9 mouse cellular contexts compared by ENCODE assay signal in genomic region chr2:180569028-180569643, GRCm38 (mm10). TPM values are rescaled to one million over a fixed set of nuclear protein-coding genes. Genes with fewer than 3 reads are reported as not detected.
A peak's percentile ranks its signal among the peaks of the same experiment; 100 is the strongest.
DNase-seq lines count a peak whose midpoint lies in the region; ATAC-seq lines count a peak whose summit lies in the region.
"Had no signal": no experiment of that assay in that cellular context is flagged by ENCODE, and none has a peak within 500 bp of the region (broad histone marks: within the 10 kb centered on the region; RNA-seq: fewer than 3 reads in every experiment).

No protein-coding gene starts in this region.

- H3K36me3 ChIP-seq in forebrain, embryonic 12.5 days (replicated peaks): no peaks in the 10 kb centered on the region
- no peaks in the 10 kb centered on the region for H3K36me3 ChIP-seq in forebrain, embryonic 11.5 days (ENCODE audit: control insufficient read depth, insufficient read depth, low read length)
- no peaks in the 10 kb centered on the region for H3K36me3 ChIP-seq in forebrain, embryonic 16.5 days (ENCODE audit: control insufficient read depth, insufficient read depth)
- H3K36me3 ChIP-seq in neural tube, embryonic 15.5 days: no peaks in the 10 kb centered on the region
- H3K36me3 ChIP-seq: midbrain, embryonic 12.5 days had no signal

- peaks cover 18% of the 10 kb centered on the region for H3K27me3 ChIP-seq in forebrain, embryonic 12.5 days
- no peaks in the 10 kb centered on the region for H3K27me3 ChIP-seq in forebrain, embryonic 11.5 days (ENCODE audit: control insufficient read depth, insufficient read depth, low read length)
- H3K27me3 ChIP-seq in forebrain, embryonic 16.5 days (replicated peaks; ENCODE audit: control insufficient read depth, insufficient read depth, low read length): no peaks in the 10 kb centered on the region
- no peaks in the 10 kb centered on the region for H3K27me3 ChIP-seq in neural tube, embryonic 15.5 days (replicated peaks)

- H3K4me3 ChIP-seq in forebrain, embryonic 12.5 days (replicated peaks): no peak overlapping the region
- no peak overlapping the region for H3K4me3 ChIP-seq in forebrain, embryonic 11.5 days (ENCODE audit: low read depth, low read length)
- H3K4me3 ChIP-seq in forebrain, embryonic 16.5 days (replicated peaks; ENCODE audit: low read length): no peak overlapping the region
- no peak overlapping the region for H3K4me3 ChIP-seq in neural tube, embryonic 15.5 days (replicated peaks)
- H3K4me3 ChIP-seq: midbrain, embryonic 12.5 days had no signal

- peak; percentile 55; the same call in 1 of the 2 replicates for ATAC-seq in forebrain, embryonic 12.5 days (ENCODE audit: low FRiP score)
- ATAC-seq in forebrain, embryonic 11.5 days (replicated peaks; ENCODE audit: low FRiP score): no peak
- ATAC-seq in forebrain, embryonic 16.5 days: peak; percentile 72
- no peak for ATAC-seq in neural tube, embryonic 15.5 days (ENCODE audit: low FRiP score)

- DNase-seq in forebrain, embryonic 11.5 days (ENCODE audit: low spot score): no peak
- peak; percentile 31 for DNase-seq in 3T3-L1 (ENCODE audit: low read depth, low spot score)
- peak; percentile 70 for DNase-seq in kidney, adult 18-20 months
- DNase-seq in lung, postnatal 25 days (ENCODE audit: low spot score): peak; percentile 55
- no peak for DNase-seq in natural killer cell, adult 2 months (ENCODE audit: low spot score in 2 of 2)

- no peaks in the 10 kb centered on the region for H3K9me3 ChIP-seq in forebrain, embryonic 12.5 days
- H3K9me3 ChIP-seq in forebrain, embryonic 11.5 days (ENCODE audit: control insufficient read depth, low read length): no peaks in the 10 kb centered on the region
- no peaks in the 10 kb centered on the region for H3K9me3 ChIP-seq in forebrain, embryonic 16.5 days (ENCODE audit: control insufficient read depth, low read length)
- no peaks in the 10 kb centered on the region for H3K9me3 ChIP-seq in neural tube, embryonic 15.5 days (replicated peaks)
- H3K9me3 ChIP-seq: midbrain, embryonic 12.5 days had no signal

- H3K9ac ChIP-seq in forebrain, embryonic 12.5 days: no peak overlapping the region
- no peak overlapping the region for H3K9ac ChIP-seq in forebrain, embryonic 11.5 days (ENCODE audit: low read length)
- H3K9ac ChIP-seq in forebrain, embryonic 16.5 days (replicated peaks; ENCODE audit: low read depth, low read length): no peak overlapping the region
- H3K9ac ChIP-seq in neural tube, embryonic 15.5 days (replicated peaks): no peak overlapping the region
- H3K9ac ChIP-seq: midbrain, embryonic 12.5 days had no signal

- H3K4me1 ChIP-seq in forebrain, embryonic 12.5 days: peaks cover 11% of the 10 kb centered on the region
- no peaks in the 10 kb centered on the region for H3K4me1 ChIP-seq in forebrain, embryonic 11.5 days (replicated peaks; ENCODE audit: control insufficient read depth, insufficient read depth, low read length)
- H3K4me1 ChIP-seq in forebrain, embryonic 16.5 days (replicated peaks; ENCODE audit: control insufficient read depth, insufficient read depth, low read length): peaks cover 10% of the 10 kb centered on the region
- peaks cover 12% of the 10 kb centered on the region for H3K4me1 ChIP-seq in neural tube, embryonic 15.5 days

- H3K27ac ChIP-seq in forebrain, embryonic 12.5 days: no peak overlapping the region
- H3K27ac ChIP-seq in forebrain, embryonic 11.5 days (ENCODE audit: low read depth, low read length): no peak overlapping the region
- H3K27ac ChIP-seq in forebrain, embryonic 16.5 days (ENCODE audit: low read length): no peak overlapping the region
- no peak overlapping the region for H3K27ac ChIP-seq in neural tube, embryonic 15.5 days (replicated peaks)
- H3K27ac ChIP-seq: midbrain, embryonic 12.5 days had no signal

- H3K4me2 ChIP-seq in forebrain, embryonic 12.5 days: no peak overlapping the region
- H3K4me2 ChIP-seq in forebrain, embryonic 11.5 days (ENCODE audit: low read depth, low read length, severe bottlenecking): no peak overlapping the region
- H3K4me2 ChIP-seq in forebrain, embryonic 16.5 days (ENCODE audit: low read length): no peak overlapping the region
- no peak overlapping the region for H3K4me2 ChIP-seq in neural tube, embryonic 15.5 days
- H3K4me2 ChIP-seq: midbrain, embryonic 12.5 days had no signal

- 42% methylated on average over 3 of the region's 3 CpGs for WGBS in forebrain, embryonic 12.5 days
- 66% methylated on average over 3 of the region's 3 CpGs for WGBS in forebrain, embryonic 11.5 days
- WGBS in forebrain, embryonic 16.5 days: 21% methylated on average over 3 of the region's 3 CpGs
- WGBS in neural tube, embryonic 15.5 days: 40% methylated on average over 3 of the region's 3 CpGs

RNA-seq across cellular contexts. Expression of gene Mrgbp, which starts 12.0 kb away (rescaled TPM):
- 49.7 and 50.5 TPM in 2 replicates for polyA plus RNA-seq in forebrain, embryonic 12.5 days (2016; fragmentation: Nextera tagmentation; extraction: Ambion mirVana)
- 49.5 and 51.9 TPM in 2 replicates for polyA plus RNA-seq in forebrain, embryonic 11.5 days (2014; fragmentation: Nextera tagmentation; extraction: Ambion mirVana)
- 49.3 and 50.6 TPM in 2 replicates for polyA plus RNA-seq in forebrain, embryonic 16.5 days (2015; fragmentation: Nextera tagmentation; extraction: Ambion mirVana)
- 36.7 and 37.0 TPM in 2 replicates for polyA plus RNA-seq in neural tube, embryonic 15.5 days (2015; fragmentation: Nextera tagmentation; extraction: Ambion mirVana)

RNA-seq across cellular contexts. Expression of gene Ogfr, which starts 19.9 kb away (rescaled TPM):
- polyA plus RNA-seq in forebrain, embryonic 12.5 days (2016; fragmentation: Nextera tagmentation; extraction: Ambion mirVana): 96.7 and 96.8 TPM in 2 replicates
- 98.6 and 108 TPM in 2 replicates for polyA plus RNA-seq in forebrain, embryonic 11.5 days (2014; fragmentation: Nextera tagmentation; extraction: Ambion mirVana)
- 81.8 and 85.5 TPM in 2 replicates for polyA plus RNA-seq in forebrain, embryonic 16.5 days (2015; fragmentation: Nextera tagmentation; extraction: Ambion mirVana)
- polyA plus RNA-seq in neural tube, embryonic 15.5 days (2015; fragmentation: Nextera tagmentation; extraction: Ambion mirVana): 81.0 and 90.0 TPM in 2 replicates

RNA-seq across cellular contexts. Expression of gene Col9a3, which starts 28.5 kb away (rescaled TPM):
- 25.7 and 28.6 TPM in 2 replicates for polyA plus RNA-seq in forebrain, embryonic 12.5 days (2016; fragmentation: Nextera tagmentation; extraction: Ambion mirVana)
- 7.3 and 8.4 TPM in 2 replicates for polyA plus RNA-seq in forebrain, embryonic 11.5 days (2014; fragmentation: Nextera tagmentation; extraction: Ambion mirVana)
- polyA plus RNA-seq in forebrain, embryonic 16.5 days (2015; fragmentation: Nextera tagmentation; extraction: Ambion mirVana): 50.8 and 51.5 TPM in 2 replicates
- polyA plus RNA-seq in neural tube, embryonic 15.5 days (2015; fragmentation: Nextera tagmentation; extraction: Ambion mirVana): 62.1 and 90.3 TPM in 2 replicates

Comparison
In these comparisons a context has a peak if more than half of its experiments do, and no peak if none do; other contexts are left out.
1. ATAC-seq: peak in forebrain, embryonic 12.5 days (single experiment) and forebrain, embryonic 16.5 days (single experiment); none in forebrain, embryonic 11.5 days (single experiment) and neural tube, embryonic 15.5 days (single experiment).
2. DNase-seq: peak in 3T3-L1 (single experiment), kidney, adult 18-20 months (single experiment) and lung, postnatal 25 days (single experiment); none in forebrain, embryonic 11.5 days (single experiment) and natural killer cell, adult 2 months (0 of 2).